Mouse (Mus musculus): ENCODE results near the gene Smc1a.

- no peak for TF ChIP-seq POLR2A (IDR thresholded peaks at IDR 0.05; ENCODE audit: control insufficient read depth, extremely low read depth, insufficient read depth, low read length, poor library complexity)
- no peak for TF ChIP-seq CTCF (IDR thresholded peaks at IDR 0.05; ENCODE audit: borderline replicate concordance, control insufficient read depth, extremely low read depth, insufficient read depth, low read length, poor library complexity)
These were observed 17.1 kb upstream of the Smc1a start for GRCm38 (mm10) chrX:151999006-151999710.

All from thymus, adult 2 months (tissue).